Mouse (Mus musculus) effector memory CD4-positive, alpha-beta T cell, adult 5 months (primary cell): ENCODE results near the gene Ndufb8. TPM values are rescaled to one million over a fixed set of nuclear protein-coding genes. Genes with fewer than 3 reads are reported as not detected.

Experiments
- polyA plus RNA-seq: library from polyadenylated mRNA; unstranded; fragments of 100-300 nt; shearing (Covaris generic); gene quantifications from one replicate; pipeline ENCODE4 v1.2.1, GENCODE M21; 2017

Gene Ndufb8
- 155 TPM for polyA plus RNA-seq

DNA sequence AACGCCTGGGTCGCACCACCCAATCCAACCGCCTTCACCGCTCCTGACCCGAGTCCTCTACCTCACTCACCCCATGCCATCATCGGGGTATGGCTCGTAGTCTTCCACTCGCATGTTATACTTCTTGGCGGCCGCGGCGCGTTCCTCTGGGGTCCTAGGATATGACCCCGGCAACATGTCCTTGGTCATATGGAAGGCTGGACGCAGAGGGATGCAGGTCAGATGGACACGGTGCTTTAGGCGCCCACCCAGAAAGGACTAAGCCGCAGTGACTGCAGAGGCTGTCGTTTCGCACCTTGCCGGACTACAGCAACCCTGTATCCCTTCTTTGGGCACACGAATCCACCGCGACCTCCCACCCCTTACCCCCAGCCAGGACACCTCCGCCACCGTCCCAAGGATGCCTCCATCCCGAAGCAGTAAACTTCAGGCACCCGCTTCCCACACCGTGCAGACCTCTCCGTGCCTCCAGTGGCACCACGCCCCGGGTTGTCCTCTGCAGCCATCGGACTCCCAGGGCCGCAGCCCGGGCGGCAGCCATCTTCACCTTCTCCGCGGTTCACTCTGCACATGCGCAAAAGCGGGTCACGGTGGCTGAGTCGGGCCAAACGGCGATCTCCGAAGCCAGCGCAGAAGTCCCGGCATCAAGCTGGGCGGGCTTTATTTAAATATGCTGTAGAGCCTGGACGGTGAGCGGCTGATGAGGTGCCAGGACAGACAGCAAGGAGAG lies at the start of gene Ndufb8:
Gene Ndufb8 (minus strand): TSS at position 580 of the 730 bp plus-strand sequence.

DNA sequence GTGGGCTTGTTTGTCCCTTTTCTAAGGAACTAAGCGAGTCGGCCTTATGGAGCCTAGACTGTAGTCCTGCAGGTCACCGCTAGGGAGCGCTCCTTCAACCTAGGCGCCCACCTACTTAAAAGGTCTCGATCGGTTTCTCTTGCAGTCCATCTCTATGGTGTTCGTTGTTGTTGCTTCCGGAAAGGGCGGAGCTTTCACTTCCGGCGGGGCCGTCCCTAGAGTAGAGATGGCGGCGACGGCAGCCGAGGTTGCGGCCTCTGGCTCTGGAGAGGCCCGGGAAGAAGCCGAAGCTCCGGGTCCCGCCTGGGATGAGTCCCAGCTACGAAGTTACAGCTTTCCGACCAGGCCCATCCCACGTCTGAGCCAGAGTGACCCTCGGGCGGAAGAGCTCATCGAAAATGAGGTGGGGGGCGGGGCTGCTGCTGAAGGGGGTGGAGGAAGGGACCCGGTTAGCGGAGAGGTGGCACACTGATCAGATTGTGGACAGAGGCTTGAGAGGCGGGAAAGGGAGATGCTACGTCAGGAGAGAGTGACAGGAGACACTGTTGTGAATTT lies 7.5 kb upstream of the Ndufb8 start, which contains the start of gene Hif1an:
Gene Hif1an (plus strand): TSS at position 199 of the 555 bp plus-strand sequence.

DNA sequence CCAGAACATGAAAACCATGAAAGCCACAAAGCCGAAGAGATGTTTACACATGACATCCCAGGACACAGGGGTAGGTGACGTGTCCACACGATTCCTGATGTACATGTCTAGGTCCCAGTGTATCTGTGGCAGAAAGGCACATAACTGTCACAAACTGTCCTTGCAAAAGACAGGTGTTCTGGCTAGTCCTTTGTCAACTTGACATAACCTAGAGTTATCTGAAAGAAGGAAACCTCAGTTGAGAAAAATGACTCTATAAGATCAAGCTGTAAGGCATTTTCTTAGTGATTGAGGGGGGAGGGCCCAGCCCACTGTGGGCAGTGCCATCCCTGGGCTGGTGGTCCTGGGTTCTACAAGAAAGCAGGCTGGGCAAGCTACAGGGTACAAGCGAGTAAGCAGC lies 2.5 kb downstream of the Ndufb8 start, which contains the start of gene Gm20538:
Gene Gm20538 (minus strand): TSS at position 101 of the 400 bp plus-strand sequence.

DNA sequence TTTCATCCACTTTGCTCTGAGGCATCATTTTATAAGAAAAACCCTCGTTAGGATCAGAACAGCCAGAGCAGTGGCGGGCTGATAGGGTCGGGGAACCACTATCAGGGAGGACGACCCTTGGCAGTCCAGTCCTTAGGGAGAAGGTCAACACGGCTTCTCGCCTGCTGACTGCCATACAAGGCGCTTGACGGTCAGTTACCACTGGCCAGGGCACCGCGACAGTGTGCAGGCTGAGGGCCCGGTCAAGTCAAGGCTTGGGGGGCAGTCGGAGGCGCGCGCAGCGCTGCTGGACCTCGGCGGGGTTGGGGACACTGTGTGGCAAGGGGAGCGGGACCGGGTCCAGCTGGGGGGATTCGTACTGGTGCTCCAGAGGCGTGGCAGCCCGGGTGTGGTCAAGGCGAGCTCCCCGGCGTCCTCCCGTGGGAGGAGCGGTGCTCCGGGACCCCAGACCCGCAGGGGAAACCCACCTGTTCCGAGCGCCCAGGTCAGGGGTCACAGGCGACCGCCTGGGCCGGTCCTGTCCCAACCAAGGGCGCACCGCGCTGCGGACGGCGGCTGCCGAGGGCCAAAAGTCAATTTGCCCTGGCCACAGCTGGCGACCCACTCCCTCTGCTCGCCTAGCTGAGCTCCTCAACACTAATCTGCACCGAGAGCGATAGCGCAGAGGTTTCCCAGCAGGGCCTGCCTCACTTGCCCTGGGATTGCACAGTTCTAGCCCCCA lies 9.8 kb downstream of the Ndufb8 start, which contains the start of gene Sec31b:
Gene Sec31b (minus strand): TSS at position 544 of the 721 bp plus-strand sequence.

Other genes with a start within 250 kb of the Ndufb8 start
- gene Scd4, start 222.3 kb downstream of the Ndufb8 start, polyA plus RNA-seq = 0.26 TPM
- gene Scd1, start 147.6 kb downstream of the Ndufb8 start, polyA plus RNA-seq = 0.62 TPM
- gene Wnt8b, start 62.0 kb downstream of the Ndufb8 start, polyA plus RNA-seq = not detected
- 2.3 TPM for gene Sec31b, start 9.6 kb downstream of the Ndufb8 start, polyA plus RNA-seq
- gene Gm20538, start 2.6 kb downstream of the Ndufb8 start, polyA plus RNA-seq = not detected
- 43.7 TPM for gene Hif1an, start 7.4 kb upstream of the Ndufb8 start, polyA plus RNA-seq
- not detected for gene Pax2, start 200.6 kb upstream of the Ndufb8 start, polyA plus RNA-seq